Mouse (Mus musculus): ENCODE measurements at regions not wholly inside any gene's neighbourhood (a gene's known extent, or its start where the extent isn't known, plus 50 kb on each side); places are given as distances from the start of the nearest gene placed in this dataset.

DNA sequence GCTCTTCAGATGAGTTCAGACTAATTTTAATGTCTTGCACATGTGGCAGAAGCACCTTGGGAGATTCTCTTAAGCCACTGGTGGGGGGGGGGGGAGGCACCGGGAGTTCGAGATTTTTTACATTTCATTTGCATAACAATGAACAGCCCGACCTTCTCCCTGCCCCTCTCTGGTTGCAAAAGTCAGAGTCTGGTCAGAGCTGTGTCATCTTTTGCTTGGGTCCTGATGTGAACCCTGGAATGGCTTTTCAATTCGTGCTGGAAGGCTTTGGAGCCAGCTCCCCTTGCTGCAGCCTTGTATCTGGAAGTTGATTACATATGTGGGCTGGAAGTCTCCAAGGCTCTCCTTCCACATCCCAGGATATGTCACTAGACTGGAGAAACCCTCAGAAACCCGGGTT lies 365.7 kb upstream of the Tbx3 start:
- 13% methylated on average over 5 of the region's 5 CpGs for WGBS
- Histone ChIP-seq H3K4me2 (no peak overlapping the region), H3K27me3 (no peaks in the 10 kb centered on the region), H3K4me3 (no peak overlapping the region), H3K36me3 (no peaks in the 10 kb centered on the region), H3K9ac (no peak overlapping the region), H3K4me1 (replicated peaks) (no peaks in the 10 kb centered on the region), H3K27ac (no peak overlapping the region), H3K9me3 (no peaks in the 10 kb centered on the region)
- no peak for ATAC-seq (ENCODE audit: low FRiP score)

GRCm38 (mm10) chr5:119307768-119308167 lies 362.7 kb upstream of the Tbx3 start:
- WGBS: 91% methylated on average over 6 of the region's 6 CpGs

DNA sequence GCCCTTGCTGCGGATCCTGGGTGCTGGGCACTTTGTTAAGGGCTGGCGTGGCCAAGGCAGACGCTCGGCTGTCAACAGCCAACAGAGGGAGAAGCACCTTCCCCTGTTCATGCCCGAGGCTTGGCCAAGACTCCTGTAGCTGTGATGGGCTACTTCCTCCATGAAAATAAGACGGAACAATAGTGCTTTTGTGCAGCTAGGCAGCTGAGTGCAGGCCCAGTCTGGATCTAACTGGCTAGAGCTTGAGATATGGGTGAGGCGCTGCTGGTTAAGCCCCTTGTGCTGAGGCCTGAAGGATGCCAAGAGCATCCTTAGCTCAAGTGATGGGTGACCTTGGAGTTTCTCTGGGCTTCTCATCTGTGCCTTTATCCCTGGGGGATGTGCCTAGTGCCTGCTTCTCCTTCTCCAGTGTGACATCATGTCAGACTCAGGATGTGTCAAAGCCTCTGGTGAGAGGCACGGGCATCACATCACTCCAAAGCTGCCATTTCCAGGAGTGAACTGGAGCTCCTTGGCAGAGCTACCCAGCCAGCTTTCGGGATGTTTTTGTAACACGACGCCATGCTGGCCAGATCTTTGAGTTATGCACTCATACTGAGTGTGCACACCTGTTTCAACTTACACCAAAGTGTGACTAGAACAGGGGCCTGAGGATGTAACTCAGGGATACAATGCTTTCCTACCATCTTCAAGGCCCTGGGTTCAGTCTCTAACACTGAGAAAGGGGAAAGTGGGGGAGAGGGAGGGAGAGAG lies 360.1 kb upstream of the Tbx3 start:
- Histone ChIP-seq H3K4me2 (no peak overlapping the region), H3K4me3 (no peak overlapping the region), H3K9me3 (no peaks in the 10 kb centered on the region), H3K36me3 (no peaks in the 10 kb centered on the region), H3K9ac (no peak overlapping the region), H3K4me1 (replicated peaks) (peaks cover 5% of the 10 kb centered on the region; the same call in 1 of the 2 replicates), H3K27me3 (no peaks in the 10 kb centered on the region), H3K27ac (no peak overlapping the region)
- 76% methylated on average over 11 of the region's 11 CpGs for WGBS
- ATAC-seq (ENCODE audit: low FRiP score): no peak

More at GRCm38 (mm10) chr5:119307768-119308167, 362.7 kb upstream of the Tbx3 start:
- Histone ChIP-seq H3K4me1 (replicated peaks) (peaks cover 5% of the 10 kb centered on the region; the same call in 1 of the 2 replicates), H3K9ac (no peak overlapping the region), H3K4me2 (no peak overlapping the region), H3K36me3 (no peaks in the 10 kb centered on the region), H3K27ac (no peak overlapping the region), H3K27me3 (no peaks in the 10 kb centered on the region), H3K9me3 (no peaks in the 10 kb centered on the region), H3K4me3 (no peak overlapping the region)
- ATAC-seq (ENCODE audit: low FRiP score): no peak

DNA sequence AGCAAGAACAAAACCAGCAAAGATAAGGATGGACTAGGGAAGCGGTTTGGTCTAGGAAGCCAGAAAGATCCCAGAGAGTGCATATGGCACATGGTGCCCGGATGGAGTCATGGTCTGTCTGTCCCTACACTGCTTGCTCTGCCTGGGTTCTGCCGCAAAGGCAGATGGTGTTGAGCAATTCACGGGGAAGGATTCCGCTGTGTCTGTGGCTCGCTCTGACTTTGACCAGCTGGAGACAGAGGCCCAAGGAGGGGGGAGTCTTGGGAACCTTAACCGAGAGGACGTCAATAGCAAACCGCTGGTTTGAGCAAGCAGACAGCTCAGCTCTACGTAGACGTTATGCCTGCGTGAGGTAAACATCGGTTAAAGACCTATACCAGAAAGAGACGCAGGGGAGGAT lies 357.7 kb upstream of the Tbx3 start:
- 0 out of 2 replicates have a peak, but pooled peaks cover 3% of the 10 kb centered on the region for H3K27me3 ChIP-seq
- no peak for ATAC-seq (ENCODE audit: low FRiP score)
- H3K4me2 ChIP-seq: no peak overlapping the region
- H3K4me1 ChIP-seq (replicated peaks): peaks cover 5% of the 10 kb centered on the region; the same call in 1 of the 2 replicates
- H3K36me3 ChIP-seq: no peaks in the 10 kb centered on the region
- no peak overlapping the region for H3K4me3 ChIP-seq
- WGBS: 83% methylated on average over 14 of the region's 14 CpGs
- no peak overlapping the region for H3K9ac ChIP-seq
- H3K27ac ChIP-seq: no peak overlapping the region
- H3K9me3 ChIP-seq: no peaks in the 10 kb centered on the region

DNA sequence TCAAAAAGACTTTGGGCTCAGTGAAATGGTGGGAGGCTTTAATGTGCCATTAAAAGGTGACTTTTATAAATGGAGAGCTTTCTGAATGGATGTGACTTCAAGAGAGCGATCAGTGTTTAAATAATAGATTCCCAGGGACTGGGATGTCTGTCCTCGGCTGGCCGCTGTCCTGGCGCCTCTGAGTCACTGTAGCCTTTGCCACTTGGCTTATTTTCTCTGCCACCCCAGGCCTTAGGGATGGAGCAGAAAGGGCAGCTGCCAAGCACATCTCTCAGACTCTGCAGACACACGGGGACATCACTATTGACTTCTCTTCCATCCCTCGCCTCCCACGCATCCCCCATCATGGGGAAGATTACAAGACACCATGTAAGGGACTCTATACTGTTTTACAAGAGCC lies 355.3 kb upstream of the Tbx3 start:
- H3K4me2 ChIP-seq: no peak overlapping the region
- no peaks in the 10 kb centered on the region for H3K36me3 ChIP-seq
- no peak overlapping the region for H3K27ac ChIP-seq
- 94% methylated on average over 7 of the region's 7 CpGs for WGBS
- H3K4me1 ChIP-seq (replicated peaks): peaks cover 3% of the 10 kb centered on the region; the same call in 1 of the 2 replicates
- H3K27me3 ChIP-seq: 0 out of 2 replicates have a peak, but pooled peaks cover 3% of the 10 kb centered on the region
- no peak for ATAC-seq (ENCODE audit: low FRiP score)
- H3K9ac ChIP-seq: no peak overlapping the region
- no peaks in the 10 kb centered on the region for H3K9me3 ChIP-seq
- no peak overlapping the region for H3K4me3 ChIP-seq

- Histone ChIP-seq H3K9ac (no peak overlapping the region), H3K27me3 (peaks cover 3% of the 10 kb centered on the region; the same call in 1 of the 2 replicates), H3K36me3 (no peaks in the 10 kb centered on the region), H3K9me3 (no peaks in the 10 kb centered on the region), H3K27ac (no peak overlapping the region), H3K4me3 (no peak overlapping the region), H3K4me2 (no peak overlapping the region), H3K4me1 (replicated peaks) (0 out of 2 replicates have a peak, but pooled peaks cover 9% of the 10 kb centered on the region)
- WGBS: 84% methylated on average over 11 of the region's 11 CpGs
- ATAC-seq (ENCODE audit: low FRiP score): no peak
Measured at GRCm38 (mm10) chr5:119317617-119318016, 352.9 kb upstream of the Tbx3 start.

DNA sequence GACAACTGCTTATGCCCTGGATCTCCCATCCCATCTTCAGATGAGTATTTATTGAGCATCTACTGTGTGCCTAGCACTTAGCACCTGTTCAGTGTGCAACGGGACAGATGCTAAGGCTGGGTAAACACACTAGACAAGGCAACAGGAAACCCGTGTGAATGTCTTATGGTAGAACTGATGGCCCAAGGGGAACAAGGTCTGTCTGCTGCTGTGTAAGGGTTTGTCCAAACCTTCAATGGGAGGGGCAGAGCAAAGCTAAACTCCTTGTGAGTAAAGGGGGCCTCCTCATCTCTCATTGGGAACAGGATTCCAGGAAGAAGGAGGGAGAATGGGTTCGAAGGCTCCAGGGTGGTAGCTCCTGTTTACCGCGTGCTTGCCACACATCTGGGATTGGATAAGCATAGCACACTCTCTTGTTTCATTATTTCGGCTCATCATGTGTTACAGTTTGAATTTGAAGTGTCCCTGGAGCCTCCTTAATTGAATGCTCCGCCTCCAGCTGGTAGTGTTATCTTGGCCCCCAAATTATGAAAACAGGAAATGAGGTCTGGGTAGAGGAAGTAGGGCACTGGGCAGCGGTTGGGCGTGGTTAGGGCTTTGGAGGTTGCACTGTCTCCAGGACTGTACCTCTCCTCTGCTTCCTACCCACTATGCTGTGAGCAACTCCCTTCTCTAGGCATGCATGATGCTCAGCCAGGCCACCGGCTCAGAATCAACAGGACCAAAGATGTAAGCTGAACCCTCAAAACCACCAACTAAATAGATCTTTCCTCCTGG lies 348.9 kb upstream of the Tbx3 start:
- no peak overlapping the region for H3K27ac ChIP-seq
- no peak overlapping the region for H3K4me3 ChIP-seq
- H3K27me3 ChIP-seq: no peaks in the 10 kb centered on the region; the same call in 1 of the 2 replicates
- 79% methylated on average over 10 of the region's 10 CpGs for WGBS
- H3K4me2 ChIP-seq: no peak overlapping the region
- no peaks in the 10 kb centered on the region for H3K36me3 ChIP-seq
- no peak overlapping the region for H3K9ac ChIP-seq
- H3K9me3 ChIP-seq: no peaks in the 10 kb centered on the region
- 0 out of 2 replicates have a peak, but pooled peaks cover 9% of the 10 kb centered on the region for H3K4me1 ChIP-seq (replicated peaks)
- ATAC-seq (ENCODE audit: low FRiP score): no peak

DNA sequence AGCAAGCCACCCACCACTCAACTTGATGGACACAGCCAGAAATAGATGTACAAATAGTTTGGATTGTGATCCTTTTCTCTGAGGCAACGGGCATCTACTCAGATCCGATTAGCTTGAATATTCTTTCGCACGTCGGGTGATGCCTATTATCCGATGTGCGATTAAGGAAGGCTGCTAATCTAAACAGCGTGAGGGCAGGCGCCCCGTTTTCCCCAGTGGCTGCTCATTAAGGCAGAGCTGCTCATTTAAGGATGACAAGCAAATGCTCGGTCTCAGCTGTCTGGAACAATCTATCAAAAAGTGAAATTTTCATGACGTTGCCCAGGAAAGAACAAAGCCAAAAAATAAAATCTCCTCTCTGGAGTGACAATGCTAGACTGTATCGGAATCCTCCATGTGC lies 348.1 kb upstream of the Tbx3 start:
- Histone ChIP-seq H3K27me3 (no peaks in the 10 kb centered on the region; the same call in 1 of the 2 replicates), H3K4me3 (no peak overlapping the region), H3K4me2 (no peak overlapping the region), H3K27ac (no peak overlapping the region), H3K36me3 (no peaks in the 10 kb centered on the region), H3K9me3 (no peaks in the 10 kb centered on the region), H3K4me1 (replicated peaks) (0 out of 2 replicates have a peak, but pooled peaks cover 9% of the 10 kb centered on the region), H3K9ac (no peak overlapping the region)
- WGBS: 37% methylated on average over 13 of the region's 13 CpGs
- ATAC-seq (ENCODE audit: low FRiP score): no peak

- no peak overlapping the region for H3K9ac ChIP-seq
- no peaks in the 10 kb centered on the region for H3K36me3 ChIP-seq
- H3K4me2 ChIP-seq: no peak overlapping the region
- 0 out of 2 replicates have a peak, but pooled peaks cover 9% of the 10 kb centered on the region for H3K4me1 ChIP-seq (replicated peaks)
- ATAC-seq (ENCODE audit: low FRiP score): no peak
- H3K9me3 ChIP-seq: no peaks in the 10 kb centered on the region
- WGBS: 87% methylated on average over 13 of the region's 13 CpGs
- no peak overlapping the region for H3K4me3 ChIP-seq
- no peak overlapping the region for H3K27ac ChIP-seq
- H3K27me3 ChIP-seq: no peaks in the 10 kb centered on the region; the same call in 1 of the 2 replicates
Measured at GRCm38 (mm10) chr5:119325681-119326255, 344.7 kb upstream of the Tbx3 start.

DNA sequence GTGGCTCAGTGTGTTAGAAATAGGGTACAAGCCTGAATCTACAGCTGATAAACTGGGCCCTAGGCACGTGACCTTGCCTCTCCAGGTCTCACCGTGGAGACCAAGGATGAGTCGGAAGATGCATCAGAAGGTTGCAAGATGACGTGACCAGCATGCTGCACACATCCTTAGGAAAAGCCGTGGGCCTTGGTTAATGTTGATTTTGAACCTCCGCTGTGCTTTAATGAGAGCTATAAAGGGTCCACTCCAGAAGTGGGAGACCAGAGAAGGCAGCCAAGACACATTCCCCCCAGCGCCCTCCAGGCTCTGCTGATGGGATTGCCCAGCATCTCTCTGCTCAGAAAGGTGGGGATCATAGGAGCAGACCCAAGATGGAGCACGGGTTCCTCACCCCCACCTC lies 343.6 kb upstream of the Tbx3 start:
- no peaks in the 10 kb centered on the region for H3K9me3 ChIP-seq
- H3K9ac ChIP-seq: no peak overlapping the region
- no peaks in the 10 kb centered on the region for H3K36me3 ChIP-seq
- 0 out of 2 replicates have a peak, but pooled peaks cover 6% of the 10 kb centered on the region for H3K4me1 ChIP-seq (replicated peaks)
- no peak overlapping the region for H3K4me3 ChIP-seq
- no peaks in the 10 kb centered on the region for H3K27me3 ChIP-seq
- no peak for ATAC-seq (ENCODE audit: low FRiP score)
- H3K27ac ChIP-seq: no peak overlapping the region
- 92% methylated on average over 8 of the region's 8 CpGs for WGBS
- no peak overlapping the region for H3K4me2 ChIP-seq

GRCm38 (mm10) chr5:119328971-119329370 lies 341.5 kb upstream of the Tbx3 start:
- Histone ChIP-seq H3K4me3 (no peak overlapping the region), H3K27me3 (no peaks in the 10 kb centered on the region), H3K36me3 (no peaks in the 10 kb centered on the region), H3K27ac (no peak overlapping the region), H3K9ac (no peak overlapping the region), H3K9me3 (no peaks in the 10 kb centered on the region), H3K4me2 (no peak overlapping the region), H3K4me1 (replicated peaks) (no peaks in the 10 kb centered on the region)
- ATAC-seq (ENCODE audit: low FRiP score): no peak
- WGBS: 93% methylated on average over 7 of the region's 7 CpGs

DNA sequence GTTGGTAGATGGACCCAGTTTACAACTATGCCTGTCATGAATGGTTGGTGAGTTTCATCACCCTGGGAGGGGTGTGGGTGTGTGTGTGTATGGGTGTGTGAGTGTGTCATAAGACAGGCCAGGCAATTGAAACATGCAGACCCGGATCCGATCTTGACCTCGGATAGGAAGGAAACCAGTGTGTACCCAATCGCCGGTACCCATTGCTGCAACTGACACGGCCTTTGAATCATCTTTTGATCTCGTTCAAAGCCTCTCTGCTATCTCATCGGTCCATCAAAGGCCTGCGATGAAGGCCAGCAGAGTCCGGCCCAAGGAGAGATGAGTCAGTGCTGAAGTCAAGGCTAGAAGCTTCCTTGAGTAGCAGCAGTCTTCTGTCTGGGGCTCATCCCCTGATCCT lies 341.1 kb upstream of the Tbx3 start:
- Histone ChIP-seq H3K4me3 (no peak overlapping the region), H3K4me2 (no peak overlapping the region)
- WGBS: 87% methylated on average over 10 of the region's 10 CpGs

More for the DNA sequence above, 341.1 kb upstream of the Tbx3 start:
- H3K27ac ChIP-seq: no peak overlapping the region
- H3K36me3 ChIP-seq: no peaks in the 10 kb centered on the region
- H3K4me1 ChIP-seq (replicated peaks): no peaks in the 10 kb centered on the region
- no peaks in the 10 kb centered on the region for H3K9me3 ChIP-seq
- ATAC-seq (ENCODE audit: low FRiP score): no peak
- no peak overlapping the region for H3K9ac ChIP-seq
- no peaks in the 10 kb centered on the region for H3K27me3 ChIP-seq

Data from hindbrain, embryonic 13.5 days (tissue).